Mouse (Mus musculus) C2C12 (cell line): ENCODE measurements around the gene Ptpro. TPM values are rescaled to one million over a fixed set of nuclear protein-coding genes. Genes with fewer than 3 reads are reported as not detected.

Experiments used
- H3K27me3 ChIP-seq: one replicate; pipeline ENCODE4 v1.6.1; 2011; ENCODE audit not compliant: control insufficient read depth, insufficient read depth, insufficient read length
- H3K36me3 ChIP-seq: one replicate; pipeline ENCODE4 v1.6.1; 2011; ENCODE audit not compliant: control insufficient read depth, insufficient read depth
- H3K4me3 ChIP-seq: one replicate; pipeline ENCODE4 v1.5.1; 2011; ENCODE audit warnings: mild to moderate bottlenecking, control low read depth; ENCODE audit not compliant: poor library complexity, insufficient read depth, severe bottlenecking
- H3K79me2 ChIP-seq: one replicate; pipeline ENCODE4 v1.6.1; 2011; ENCODE audit not compliant: control insufficient read depth, insufficient read depth
- H3K79me3 ChIP-seq: one replicate; pipeline ENCODE4 v1.6.1; 2011; ENCODE audit warnings: low read depth, control low read depth
- H3ac ChIP-seq: one replicate; pipeline ENCODE3; 2011; ENCODE audit warnings: low read depth; ENCODE audit not compliant: control insufficient read depth, insufficient read length
- CEBPB ChIP-seq: IDR thresholded peaks from one replicate; pipeline ENCODE4 v1.6.1; 2011; ENCODE audit warnings: low read depth, mild to moderate bottlenecking, control low read depth, moderate library complexity
- CTCF ChIP-seq: IDR thresholded peaks from one replicate; pipeline ENCODE4 v1.5.1; 2011; ENCODE audit not compliant: control insufficient read depth, insufficient read depth, insufficient read length
- FOSL1 ChIP-seq: IDR thresholded peaks from one replicate; pipeline ENCODE4 v1.8.0; 2011; ENCODE audit warnings: mild to moderate bottlenecking, low read length; ENCODE audit not compliant: poor library complexity, insufficient read depth, severe bottlenecking
- MAX ChIP-seq: IDR thresholded peaks from one replicate; pipeline ENCODE4 v1.6.1; 2011; ENCODE audit warnings: mild to moderate bottlenecking, control low read depth
- MYOD1 ChIP-seq: IDR thresholded peaks from one replicate; pipeline ENCODE4 v1.6.1; 2011; ENCODE audit warnings: low read depth; ENCODE audit not compliant: control insufficient read depth, insufficient read length
- MYOG ChIP-seq: IDR thresholded peaks from one replicate; pipeline ENCODE4 v1.6.1; 2011; ENCODE audit not compliant: control insufficient read depth, insufficient read length; ENCODE audit errors: extremely low read depth
- USF1 ChIP-seq: IDR thresholded peaks from one replicate; pipeline ENCODE4 v1.6.1; 2011; ENCODE audit warnings: low read depth, mild to moderate bottlenecking, control low read depth, moderate library complexity
- polyA plus RNA-seq: library from polyadenylated mRNA; unstranded; fragments of >200 nt; fragmentation: generic; extraction: Trizol; gene quantifications from one replicate; pipeline ENCODE4 v1.2.1, GENCODE M21; 2012; ENCODE audit warnings: missing spikeins

The Ptpro gene
- polyA plus RNA-seq, 1 experiment: not detected

GRCm38 (mm10) chr6:137504052-137504451 lies 251.9 kb downstream of the Ptpro start:
- no peaks in the 10 kb centered on the region for H3K27me3 ChIP-seq
- no peak overlapping the region for H3K4me3 ChIP-seq
- H3K79me2 ChIP-seq: peaks cover 41% of the 10 kb centered on the region
- peaks cover 91% of the 10 kb centered on the region for H3K36me3 ChIP-seq
- peaks cover 2% of the 10 kb centered on the region for H3K79me3 ChIP-seq
- H3ac ChIP-seq: no peak overlapping the region
- no peak for TF ChIP-seq CTCF
- TF ChIP-seq FOSL1: no peak
- TF ChIP-seq CEBPB: no peak
- no peak for TF ChIP-seq USF1
- TF ChIP-seq MYOD1: no peak
- no peak for TF ChIP-seq MYOG

- no peak for TF ChIP-seq FOSL1
- no peak for TF ChIP-seq CTCF
- no peak for TF ChIP-seq MYOG
- TF ChIP-seq CEBPB: no peak
- TF ChIP-seq USF1: no peak
- TF ChIP-seq MYOD1: no peak
- Histone ChIP-seq H3K79me2 (peaks cover 47% of the 10 kb centered on the region), H3K79me3 (peaks cover 4% of the 10 kb centered on the region), H3K27me3 (no peaks in the 10 kb centered on the region), H3K4me3 (no peak overlapping the region), H3ac (no peak overlapping the region), H3K36me3 (peaks cover 90% of the 10 kb centered on the region)
Measured at GRCm38 (mm10) chr6:137505555-137506227, 253.6 kb downstream of the Ptpro start.

GRCm38 (mm10) chr6:137506563-137506962 lies 254.4 kb downstream of the Ptpro start:
- Histone ChIP-seq H3K27me3 (no peaks in the 10 kb centered on the region), H3K79me3 (peaks cover 4% of the 10 kb centered on the region), H3K36me3 (peaks cover 90% of the 10 kb centered on the region), H3K79me2 (peaks cover 47% of the 10 kb centered on the region), H3K4me3 (no peak overlapping the region), H3ac (no peak overlapping the region)
- no peak for TF ChIP-seq MAX

GRCm38 (mm10) chr6:137508936-137509335 lies 256.8 kb downstream of the Ptpro start:
- Histone ChIP-seq H3ac (no peak overlapping the region), H3K4me3 (no peak overlapping the region), H3K79me3 (peaks cover 12% of the 10 kb centered on the region), H3K27me3 (no peaks in the 10 kb centered on the region), H3K36me3 (peaks cover 91% of the 10 kb centered on the region), H3K79me2 (peaks cover 49% of the 10 kb centered on the region)
- TF ChIP-seq USF1: no peak
- TF ChIP-seq MYOG: no peak
- no peak for TF ChIP-seq CEBPB
- no peak for TF ChIP-seq MAX
- no peak for TF ChIP-seq MYOD1
- no peak for TF ChIP-seq FOSL1
- no peak for TF ChIP-seq CTCF

- H3K27me3 ChIP-seq: no peaks in the 10 kb centered on the region
- peaks cover 93% of the 10 kb centered on the region for H3K36me3 ChIP-seq
- no peak overlapping the region for H3ac ChIP-seq
- no peak overlapping the region for H3K4me3 ChIP-seq
- H3K79me2 ChIP-seq: peaks cover 55% of the 10 kb centered on the region
- TF ChIP-seq MYOG (no peak), USF1 (no peak), MAX (no peak)
- H3K79me3 ChIP-seq: peaks cover 12% of the 10 kb centered on the region
Measured at GRCm38 (mm10) chr6:137509341-137510045, 257.4 kb downstream of the Ptpro start.

GRCm38 (mm10) chr6:137512753-137513152 lies 260.6 kb downstream of the Ptpro start:
- peaks cover 53% of the 10 kb centered on the region for H3K79me2 ChIP-seq
- H3K36me3 ChIP-seq: peaks cover 92% of the 10 kb centered on the region
- H3K79me3 ChIP-seq: peaks cover 28% of the 10 kb centered on the region
- no peak overlapping the region for H3K4me3 ChIP-seq
- H3ac ChIP-seq: no peak overlapping the region
- no peaks in the 10 kb centered on the region for H3K27me3 ChIP-seq
- TF ChIP-seq CTCF (no peak), MAX (no peak), MYOG (no peak), MYOD1 (no peak), CEBPB (no peak), USF1 (no peak), FOSL1 (no peak)

Other genes with a start within 250 kb of the Ptpro start
- 0.21 TPM for gene Rerg, start 81.8 kb upstream of the Ptpro start, polyA plus RNA-seq